Mouse (Mus musculus) heart, adult 8-10 months (tissue): ENCODE measurements around the gene Gm10320. TPM values are rescaled to one million over a fixed set of nuclear protein-coding genes. Genes with fewer than 3 reads are reported as not detected.

Experiments
- DNase-seq: peaks from one replicate; pipeline ENCODE4 v3.0.0; 2022; ENCODE audit warnings: low spot score
- total RNA-seq, 4 experiments: library from RNA; stranded (reverse); gene quantifications; 2 replicates each; pipeline ENCODE4 v1.2.4; 2022

The Gm10320 gene
- total RNA-seq, 4 experiments from 2014 or later, result not detected

GRCm38 (mm10) chr13:98461467-98461866 lies 30.3 kb downstream of the Gm10320 start:
- no peak for DNase-seq

- no peak for DNase-seq
These were observed 35.4 kb downstream of the Gm10320 start for GRCm38 (mm10) chr13:98456398-98456797.

GRCm38 (mm10) chr13:98455646-98456045 lies 36.2 kb downstream of the Gm10320 start:
- DNase-seq, result no peak

- DNase-seq, result no peak
These were observed 37.4 kb downstream of the Gm10320 start for GRCm38 (mm10) chr13:98454224-98454967.

GRCm38 (mm10) chr13:98453146-98453545 lies 38.7 kb downstream of the Gm10320 start:
- DNase-seq, result no peak

GRCm38 (mm10) chr13:98448696-98449095 lies 43.1 kb downstream of the Gm10320 start:
- DNase-seq, result no peak

GRCm38 (mm10) chr13:98447741-98448140 lies 44.1 kb downstream of the Gm10320 start:
- DNase-seq, result no peak

GRCm38 (mm10) chr13:98445391-98446125 lies 46.2 kb downstream of the Gm10320 start:
- no peak for DNase-seq

GRCm38 (mm10) chr13:98441001-98441400 lies 50.8 kb downstream of the Gm10320 start:
- no peak for DNase-seq

GRCm38 (mm10) chr13:98440293-98440952 lies 51.4 kb downstream of the Gm10320 start:
- no peak for DNase-seq

Other genes with a start within 250 kb of the Gm10320 start
- gene Utp15, start 229.0 kb downstream of the Gm10320 start, total RNA-seq, result 1 to 10 TPM; 5.5 to 6.9 (median 5.9) TPM
- gene Ankra2, start 228.9 kb downstream of the Gm10320 start, total RNA-seq, result 10 to 100 TPM; 34.2 to 49.4 (median 44.5) TPM
- not detected for gene Gm21976, start 212.1 kb downstream of the Gm10320 start, total RNA-seq
- 100 to 1,000 TPM; 181 to 211 (median 205) TPM for gene Btf3, start 175.0 kb downstream of the Gm10320 start, total RNA-seq
- gene Foxd1, start 137.8 kb downstream of the Gm10320 start, total RNA-seq, result under 1 TPM in 1 of 4 experiments, not detected in 3; 0.06 TPM
- not detected for gene Tmem174, start 145.4 kb upstream of the Gm10320 start, total RNA-seq
- 1 to 10 TPM; 3.5 to 8.8 (median 4.3) TPM for gene Tmem171, start 202.8 kb upstream of the Gm10320 start, total RNA-seq